Mouse (Mus musculus) heart, adult 2 months (tissue): ENCODE data around the gene Fxn. TPM values are rescaled to one million over a fixed set of nuclear protein-coding genes. Genes with fewer than 3 reads are reported as not detected.

Experiments used
- DNase-seq, 2 experiments: peaks; one replicate each; pipeline ENCODE4 v3.0.0; 2021
- H3K27ac ChIP-seq: fragments of 200-600 bp; 2 replicates; pipeline ENCODE4 v1.8.1; 2022
- H3K27me3 ChIP-seq: fragments of 200-500 bp; 2 replicates; pipeline ENCODE4 v1.6.1; 2012; ENCODE audit warnings: mild to moderate bottlenecking, low read length, inconsistent platforms, mixed read lengths; ENCODE audit not compliant: control insufficient read depth, insufficient read depth
- H3K36me3 ChIP-seq: fragments of 200-500 bp; 2 replicates; pipeline ENCODE4 v1.6.1; 2012; ENCODE audit warnings: low read length, inconsistent platforms; ENCODE audit not compliant: control insufficient read depth, insufficient read depth
- H3K4me1 ChIP-seq: fragments of 200-500 bp; 2 replicates; pipeline ENCODE4 v1.6.1; 2011; ENCODE audit warnings: low read length; ENCODE audit not compliant: control insufficient read depth, insufficient read depth
- H3K4me3 ChIP-seq: fragments of 200-600 bp; 2 replicates; pipeline ENCODE4 v1.8.1; 2022
- H3K79me2 ChIP-seq: fragments of 200-500 bp; replicated peaks from 2 replicates; pipeline ENCODE4 v1.6.1; 2012; ENCODE audit warnings: mild to moderate bottlenecking, inconsistent platforms, low read length, moderate library complexity, mixed read lengths; ENCODE audit not compliant: control insufficient read depth, insufficient read depth
- H3K9ac ChIP-seq: fragments of 200-500 bp; 2 replicates; pipeline ENCODE4 v1.6.1; 2012; ENCODE audit warnings: low read depth, mild to moderate bottlenecking, control low read depth, inconsistent platforms, low read length, mixed read lengths
- CTCF ChIP-seq: fragments of 200-600 bp; IDR thresholded peaks from 2 replicates; pipeline ENCODE4 v1.8.1; 2022; ENCODE audit warnings: antibody characterized with exemption, mild to moderate bottlenecking, moderate library complexity
- EP300 ChIP-seq: fragments of 200-500 bp; IDR thresholded peaks from 2 replicates; pipeline ENCODE4 v1.6.1; 2011; ENCODE audit warnings: low read depth, low read length, control low read depth; ENCODE audit not compliant: insufficient read depth
- POLR2A ChIP-seq: fragments of 200-500 bp; IDR thresholded peaks from 2 replicates; pipeline ENCODE4 v1.6.1; 2011; ENCODE audit warnings: mild to moderate bottlenecking, low read depth, low read length, control low read depth; ENCODE audit not compliant: insufficient read depth
- WGBS: fragments of 180-500 bp; shearing (Covaris S2); methylation state at CpG from one replicate; pipeline ENCODE4 v1.1.7; 2018; 5-methylcytosine and 5-hydroxymethylcytosine counted together
- intact Hi-C: fragments of 180-260 bp; cut with DNase I; formaldehyde crosslinking; loops from one replicate; pipeline ENCODE4 v1.15.1; 2025
- polyA plus RNA-seq: library from polyadenylated mRNA; depleted of rRNA; stranded (reverse); fragments of >200 nt; gene quantifications from 2 replicates; pipeline ENCODE4 v1.2.3, GENCODE M21; 2012
- total RNA-seq, 2 experiments: library from RNA; stranded (reverse); gene quantifications; 2 replicates each; pipeline ENCODE4 v1.2.3; 2021

Gene Fxn
- total and polyA plus RNA-seq, 3 experiments, result 26.6 to 33.0 (median 28.3) TPM

DNA sequence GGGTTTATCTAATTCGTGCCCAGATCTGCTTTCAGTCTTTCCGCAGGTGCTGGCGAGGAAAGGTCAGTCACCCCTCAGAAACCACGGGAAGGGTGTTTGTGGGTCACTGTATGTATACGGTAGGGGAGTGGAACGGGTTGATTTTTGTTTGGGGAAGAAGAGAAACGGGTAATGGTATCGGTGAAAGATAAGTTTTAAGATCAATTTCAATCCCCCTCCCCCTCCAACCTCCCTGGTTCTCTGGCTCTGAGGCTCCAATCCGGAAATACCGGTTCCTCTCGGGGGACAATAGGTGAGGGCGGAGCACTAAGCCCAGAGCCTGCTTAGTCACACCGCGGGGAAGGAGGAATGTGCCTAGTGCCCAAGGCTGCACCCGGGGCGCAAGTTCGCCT lies 55.1 kb downstream of the Fxn start:
- intact Hi-C loops, result loop anchor here (2.0 kb wide), 2 partner anchors 40 to 72 kb away; no protein-coding TSS in a partner anchor

DNA sequence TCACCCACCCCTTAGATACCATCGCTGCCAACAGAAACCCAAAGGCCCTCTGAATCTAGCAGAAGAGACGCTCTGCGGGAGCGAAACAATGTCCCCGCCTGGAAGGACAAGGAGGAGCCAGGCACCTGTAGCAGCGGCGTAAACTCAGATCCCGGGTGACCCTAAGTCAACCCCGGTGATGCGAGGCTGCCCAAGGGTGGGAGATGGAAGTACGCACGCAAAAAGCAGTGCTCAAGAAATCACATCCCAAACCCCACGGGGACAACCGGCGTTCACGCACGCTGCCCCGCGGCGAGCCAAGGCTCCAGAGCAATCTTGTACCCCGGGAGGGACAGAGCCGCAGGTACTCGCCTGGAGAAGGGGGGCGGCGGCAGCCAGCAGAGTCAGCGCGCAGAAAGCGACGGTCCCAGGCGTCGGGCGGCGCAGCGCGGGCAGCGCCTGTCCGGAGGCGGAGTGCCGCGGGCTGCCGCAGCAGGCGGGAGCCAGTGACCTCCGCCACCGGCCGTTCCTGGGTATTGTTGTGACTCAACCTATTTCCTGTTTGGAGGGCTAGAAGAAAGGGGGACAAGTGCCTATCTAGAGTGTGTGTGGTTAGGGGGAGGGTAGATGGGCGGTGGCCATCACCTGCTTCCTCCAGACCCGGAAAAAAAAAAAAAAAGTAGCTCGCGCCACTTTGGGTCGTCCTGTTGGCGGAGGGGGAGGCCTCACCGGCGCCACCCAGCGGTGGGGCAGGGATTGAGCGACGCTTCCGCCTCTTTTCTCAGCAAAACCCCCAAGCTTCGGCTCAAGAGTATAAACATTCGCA lies 55.7 kb downstream of the Fxn start, which contains the start of gene Tjp2:
Gene Tjp2, minus strand, starts transcription at position 531 of the 805 bp plus-strand sequence.
- H3K27ac ChIP-seq, result peak within 1 kb of the TSS; percentile 96
- TF ChIP-seq POLR2A, result peak; percentile 57
- TF ChIP-seq EP300, result peak; percentile 52; the same call in 1 of the 2 replicates
- TF ChIP-seq CTCF, result peak; percentile 96
- H3K4me1 ChIP-seq, result peaks cover 5% of the 10 kb centered on the region
- no peaks in the 10 kb centered on the region for H3K36me3 ChIP-seq
- H3K27me3 ChIP-seq, result no peaks in the 10 kb centered on the region
- intact Hi-C loops, result loop anchor here (2.0 kb wide), 2 partner anchors 40 to 72 kb away; no protein-coding TSS in a partner anchor
- WGBS, result under 1% methylated on average over 57 of the region's 59 CpGs
- DNase-seq, result peak; percentile 80 to 81
- peak within 1 kb of the TSS; percentile 72 for H3K4me3 ChIP-seq
- H3K79me2 ChIP-seq, result peaks cover 7% of the 10 kb centered on the region; the same call in 1 of the 2 replicates
- H3K9ac ChIP-seq, result peak within 1 kb of the TSS; percentile 84

More for the DNA sequence above, 55.1 kb downstream of the Fxn start:
- WGBS, result 3% methylated on average over 17 of the region's 17 CpGs
- Histone ChIP-seq H3K36me3 (no peaks in the 10 kb centered on the region), H3K27me3 (no peaks in the 10 kb centered on the region), H3K27ac (peak overlapping the region; percentile 96), H3K79me2 (peaks cover 7% of the 10 kb centered on the region; the same call in 1 of the 2 replicates), H3K9ac (peak overlapping the region; percentile 63), H3K4me3 (peak overlapping the region; percentile 72), H3K4me1 (peaks cover 5% of the 10 kb centered on the region)
- DNase-seq, result peak; percentile 61 to 71
- TF ChIP-seq POLR2A, result no peak

DNA sequence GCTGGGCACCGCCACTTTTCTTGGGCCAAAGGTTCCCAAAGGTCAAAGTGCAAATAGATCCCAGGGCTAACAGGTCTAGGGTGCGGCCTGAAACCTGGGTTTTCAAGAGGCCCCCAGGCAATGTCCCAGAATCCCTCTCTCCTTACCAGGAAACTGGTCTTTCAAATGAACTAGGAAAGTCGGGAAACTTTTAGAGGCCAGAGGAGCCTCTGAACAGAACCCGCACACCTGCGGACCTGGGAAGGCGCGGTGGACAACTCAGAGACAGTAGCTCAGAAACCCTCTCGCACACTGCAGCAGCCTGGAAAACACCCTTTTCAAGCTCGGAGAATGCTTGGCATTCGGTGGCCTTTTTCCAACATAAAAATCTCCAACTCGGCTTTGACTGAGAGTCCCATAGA lies 56.6 kb downstream of the Fxn start:
- TF ChIP-seq POLR2A (no peak), CTCF (no peak), EP300 (no peak)
- Histone ChIP-seq H3K79me2 (peaks cover 7% of the 10 kb centered on the region; the same call in 1 of the 2 replicates), H3K9ac (peak overlapping the region; percentile 84), H3K27ac (peak overlapping the region; percentile 96), H3K4me3 (peak overlapping the region; percentile 72), H3K36me3 (no peaks in the 10 kb centered on the region), H3K4me1 (peaks cover 7% of the 10 kb centered on the region), H3K27me3 (no peaks in the 10 kb centered on the region)
- DNase-seq, result peak; percentile 28 to 43
- 19% methylated on average over 11 of the region's 11 CpGs for WGBS
- intact Hi-C loops, result loop anchor here (2.0 kb wide), 2 partner anchors 41 to 71 kb away; no protein-coding TSS in a partner anchor

DNA sequence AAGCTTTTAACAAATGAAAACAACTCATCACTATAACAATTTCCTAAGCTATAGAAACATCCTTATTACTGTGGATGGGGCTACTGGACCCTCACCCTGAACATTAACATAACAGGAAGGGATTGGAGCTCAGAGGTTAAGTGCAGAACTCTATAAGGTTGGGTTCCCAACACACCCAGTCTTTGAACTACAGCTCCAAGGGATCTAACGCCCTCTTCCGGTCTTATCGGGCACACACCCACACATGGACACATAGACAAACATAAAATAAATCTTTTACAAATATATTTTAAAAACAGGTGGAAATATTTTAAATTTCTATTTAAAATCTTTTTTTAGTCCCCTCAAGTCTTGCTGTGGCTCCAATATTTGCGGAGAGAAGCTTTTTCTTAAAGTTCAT lies 59.0 kb downstream of the Fxn start:
- Histone ChIP-seq H3K36me3 (no peaks in the 10 kb centered on the region), H3K9ac (no peak overlapping the region), H3K4me1 (peaks cover 7% of the 10 kb centered on the region), H3K27ac (peak overlapping the region; percentile 38; the same call in 1 of the 2 replicates), H3K79me2 (peaks cover 8% of the 10 kb centered on the region; the same call in 1 of the 2 replicates), H3K27me3 (no peaks in the 10 kb centered on the region), H3K4me3 (no peak overlapping the region)
- intact Hi-C loops, result no loop called here
- no peak for TF ChIP-seq EP300
- peak; percentile 40 for TF ChIP-seq CTCF
- no peak for DNase-seq
- WGBS, result 62% methylated on average over 4 of the region's 4 CpGs

DNA sequence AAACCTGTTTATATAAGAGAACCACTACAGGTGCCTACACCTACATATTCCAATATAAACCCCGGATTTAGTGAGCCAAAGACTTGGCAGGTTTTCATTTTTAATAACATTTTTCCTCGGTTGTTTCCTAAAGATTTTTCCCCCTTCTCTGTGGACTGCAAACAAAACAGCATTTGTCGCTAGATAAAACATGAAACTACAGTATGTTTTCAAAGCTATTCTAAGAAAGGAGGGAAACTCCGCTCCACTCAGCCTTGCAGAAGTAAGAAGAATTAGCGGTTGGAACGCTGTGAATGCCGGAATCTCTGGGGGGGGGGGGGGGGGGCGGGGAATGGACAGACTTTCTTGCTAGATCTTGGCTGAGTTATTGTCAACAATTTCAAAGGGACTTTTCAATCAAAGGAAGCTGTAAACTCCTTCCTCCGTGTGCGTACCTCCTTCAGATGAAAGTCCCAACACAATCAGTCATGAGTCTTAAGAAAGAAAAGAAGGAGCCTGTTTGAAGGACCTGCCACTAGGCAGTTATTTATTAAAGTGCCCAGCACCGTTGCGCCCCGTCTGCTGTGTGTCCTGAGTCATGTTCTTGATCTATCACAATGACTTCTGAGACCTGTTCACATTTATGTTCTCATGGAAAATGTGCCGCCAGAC lies 59.5 kb downstream of the Fxn start:
- Histone ChIP-seq H3K4me1 (peaks cover 7% of the 10 kb centered on the region), H3K79me2 (peaks cover 9% of the 10 kb centered on the region; the same call in 1 of the 2 replicates), H3K9ac (no peak overlapping the region), H3K27ac (peak overlapping the region; percentile 38; the same call in 1 of the 2 replicates), H3K36me3 (no peaks in the 10 kb centered on the region), H3K27me3 (no peaks in the 10 kb centered on the region), H3K4me3 (no peak overlapping the region)
- no peak for DNase-seq
- 24% methylated on average over 14 of the region's 14 CpGs for WGBS
- TF ChIP-seq POLR2A, result no peak
- no peak for TF ChIP-seq CTCF
- no peak for TF ChIP-seq EP300
- intact Hi-C loops, result no loop called here
